In the genomic region with DNA sequence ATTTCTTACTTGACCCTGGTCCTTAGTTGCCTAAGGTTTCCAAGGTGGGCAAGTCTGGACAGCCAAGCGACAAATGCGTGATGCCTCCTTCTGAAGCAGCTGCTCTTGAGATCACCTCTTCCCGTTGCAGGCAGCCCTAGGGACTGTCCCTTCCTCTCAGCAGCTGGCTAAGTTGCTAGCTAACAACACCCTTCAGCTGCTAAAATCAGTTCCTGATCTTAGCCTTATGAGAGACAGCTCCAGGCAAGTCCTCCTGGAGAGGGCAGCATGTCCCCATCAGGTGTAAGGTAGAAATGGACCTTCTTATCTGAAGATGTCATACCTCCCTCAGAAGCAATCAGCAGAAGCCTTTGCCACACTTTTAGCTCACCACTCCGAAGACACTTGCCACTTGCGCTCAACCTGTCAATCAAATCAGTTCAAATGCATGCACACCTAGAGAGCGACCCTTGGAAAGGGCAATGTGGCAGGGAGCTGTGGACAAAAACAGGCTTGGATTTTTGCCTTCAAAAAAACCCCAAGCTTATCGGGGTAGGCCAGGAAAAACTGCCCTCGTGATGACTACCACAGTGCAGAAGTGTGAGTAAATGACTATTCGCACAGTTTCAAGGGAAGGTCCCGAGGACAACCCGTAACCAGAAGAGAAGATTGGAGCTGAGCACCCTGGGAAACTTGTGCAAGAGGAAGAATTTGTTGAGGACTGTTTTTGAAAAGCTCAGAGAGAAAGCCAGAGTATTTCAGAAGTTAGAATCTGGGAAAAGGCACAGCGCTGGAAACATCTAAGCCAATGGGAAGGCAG, we compare ENCODE assay signal across 10 mouse cellular contexts. TPM values are rescaled to one million over a fixed set of nuclear protein-coding genes. Genes with fewer than 3 reads are reported as not detected.
DNase-seq lines count a peak whose midpoint lies in the region; ATAC-seq and TF ChIP-seq lines count a peak whose summit lies in the region.
"Had no signal": no experiment of that assay in that cellular context is flagged by ENCODE, and none has a peak within 500 bp of the region (broad histone marks: within the 10 kb centered on the region; RNA-seq: fewer than 3 reads in every experiment).

No protein-coding gene starts in this region.

- no peaks in the 10 kb centered on the region for H3K27me3 ChIP-seq in forebrain, embryonic 11.5 days (ENCODE audit: control insufficient read depth, insufficient read depth, low read length)
- no peaks in the 10 kb centered on the region for H3K27me3 ChIP-seq in forebrain, embryonic 15.5 days
- no peaks in the 10 kb centered on the region for H3K27me3 ChIP-seq in liver, embryonic 14.5 days (ENCODE audit: control insufficient read depth, insufficient read depth, low read length)
- no peaks in the 10 kb centered on the region for H3K27me3 ChIP-seq in Patski
- H3K27me3 ChIP-seq: embryonic facial prominence, embryonic 15.5 days had no signal

- 0 out of 2 replicates have a peak, but pooled peaks have one; percentile 12 for TF ChIP-seq CTCF in liver, embryonic 14.5 days (IDR thresholded peaks at IDR 0.05; ENCODE audit: low read depth)
- TF ChIP-seq CTCF in Patski (IDR thresholded peaks at IDR 0.05) = peak; percentile 66

- no peaks in the 10 kb centered on the region for H3K9me3 ChIP-seq in forebrain, embryonic 11.5 days (ENCODE audit: control insufficient read depth, low read length)
- no peaks in the 10 kb centered on the region for H3K9me3 ChIP-seq in forebrain, embryonic 15.5 days
- no peaks in the 10 kb centered on the region for H3K9me3 ChIP-seq in liver, embryonic 14.5 days (ENCODE audit: control insufficient read depth, low read length)
- H3K9me3 ChIP-seq: embryonic facial prominence, embryonic 15.5 days had no signal

- H3K9ac ChIP-seq in forebrain, embryonic 11.5 days (ENCODE audit: low read length) = no peak overlapping the region
- H3K9ac ChIP-seq in forebrain, embryonic 15.5 days (replicated peaks) = no peak overlapping the region
- H3K9ac ChIP-seq in liver, embryonic 14.5 days (replicated peaks) = no peak overlapping the region
- H3K9ac ChIP-seq: embryonic facial prominence, embryonic 15.5 days had no signal

- no peak for ATAC-seq in forebrain, embryonic 11.5 days (replicated peaks; ENCODE audit: low FRiP score)
- no peak for ATAC-seq in forebrain, embryonic 15.5 days (replicated peaks)
- no peak for ATAC-seq in liver, embryonic 14.5 days (ENCODE audit: insufficient read depth)
- ATAC-seq in Patski = peak; percentile 34
- ATAC-seq in megakaryocyte-erythroid progenitor cell, adult 5-6 weeks (replicated peaks; ENCODE audit: low FRiP score, low TSS enrichment, poor library complexity, severe bottlenecking) = no peak
- ATAC-seq: midbrain, embryonic 16.5 days had no signal

- intact Hi-C loops in heart, postnatal 10 days (cut with DNase I) = no loop called here

- TF ChIP-seq EP300 in liver, embryonic 14.5 days (IDR thresholded peaks at IDR 0.05; ENCODE audit: low read depth) = no peak

- no peak overlapping the region for H3K4me3 ChIP-seq in forebrain, embryonic 11.5 days (ENCODE audit: low read depth, low read length)
- H3K4me3 ChIP-seq in forebrain, embryonic 15.5 days = no peak overlapping the region
- H3K4me3 ChIP-seq in liver, embryonic 14.5 days (ENCODE audit: insufficient read depth in 1 of 2, low read depth in 2 of 2, low read length in 2 of 2) = no peak overlapping the region
- H3K4me3 ChIP-seq: embryonic facial prominence, embryonic 15.5 days had no signal

- no peaks in the 10 kb centered on the region for H3K36me3 ChIP-seq in forebrain, embryonic 11.5 days (ENCODE audit: control insufficient read depth, insufficient read depth, low read length)
- no peaks in the 10 kb centered on the region for H3K36me3 ChIP-seq in forebrain, embryonic 15.5 days
- H3K36me3 ChIP-seq in liver, embryonic 14.5 days (replicated peaks; ENCODE audit: control insufficient read depth, insufficient read depth, low read depth) = no peaks in the 10 kb centered on the region
- H3K36me3 ChIP-seq: embryonic facial prominence, embryonic 15.5 days had no signal

- POLR2A ChIA-PET in Patski (lab: Charles Lee) = no interaction called here

- WGBS in forebrain, embryonic 11.5 days = 88% methylated on average over 12 of the region's 12 CpGs
- 88% methylated on average over 12 of the region's 12 CpGs for WGBS in forebrain, embryonic 15.5 days
- WGBS in liver, embryonic 14.5 days (ENCODE audit: insufficient replicate concordance) = 53% methylated on average over 12 of the region's 12 CpGs

- peaks cover 5% of the 10 kb centered on the region; the same call in 1 of the 2 replicates for H3K4me1 ChIP-seq in forebrain, embryonic 11.5 days (replicated peaks; ENCODE audit: control insufficient read depth, insufficient read depth, low read length)
- H3K4me1 ChIP-seq in forebrain, embryonic 15.5 days = peaks cover 6% of the 10 kb centered on the region
- peaks cover 2 to 24% of the 10 kb centered on the region in 2 experiments; a peak in 2 of 4 replicates for H3K4me1 ChIP-seq in liver, embryonic 14.5 days (replicated peaks; ENCODE audit: control insufficient read depth in 2 of 2, insufficient read depth in 2 of 2, low read length in 1 of 2)

- in situ Hi-C loops in Patski (cut with MboI; ENCODE audit: low pct_unique_long_range_greater_than_20kb) = no loop called here

- H3K27ac ChIP-seq in forebrain, embryonic 11.5 days (ENCODE audit: low read depth, low read length) = no peak overlapping the region
- no peak overlapping the region for H3K27ac ChIP-seq in forebrain, embryonic 15.5 days (replicated peaks)
- H3K27ac ChIP-seq in liver, embryonic 14.5 days = no peak overlapping the region

- DNase-seq in forebrain, embryonic 11.5 days (ENCODE audit: low spot score) = peak; percentile 42
- no peak for DNase-seq in liver, embryonic 14.5 days (ENCODE audit: low read depth in 3 of 3, low spot score in 3 of 3)
- no peak for DNase-seq in liver
- no peak for DNase-seq in Patski (ENCODE audit: low read depth, low spot score)
- peak; percentile 42 to 50 for DNase-seq in heart, postnatal 10 days
- DNase-seq in right cerebral cortex, postnatal 4 days = no peak

- CTCF ChIA-PET in Patski (lab: Charles Lee) = interaction anchor here (0.8 to 2.0 kb wide), 11 partner anchors 8 to 284 kb away, joined by 3 to 13 read pairs (median 3); no protein-coding TSS in a partner anchor

- H3K4me2 ChIP-seq in forebrain, embryonic 11.5 days (ENCODE audit: low read depth, low read length, severe bottlenecking) = no peak overlapping the region
- no peak overlapping the region for H3K4me2 ChIP-seq in forebrain, embryonic 15.5 days (replicated peaks)
- H3K4me2 ChIP-seq in liver, embryonic 14.5 days (ENCODE audit: low read depth) = no peak overlapping the region
- H3K4me2 ChIP-seq: embryonic facial prominence, embryonic 15.5 days had no signal

RNA-seq across cellular contexts. Expression of a gene that starts 36.9 kb away (rescaled TPM):
- polyA plus RNA-seq in forebrain, embryonic 11.5 days (2014; fragmentation: Nextera tagmentation; extraction: Ambion mirVana) = 50.5 and 63.0 TPM in 2 replicates
- polyA plus RNA-seq in forebrain, embryonic 15.5 days (2015; fragmentation: Nextera tagmentation; extraction: Ambion mirVana) = 56.0 and 59.9 TPM in 2 replicates
- 23.9 and 34.3 TPM in 2 replicates for polyA plus RNA-seq in liver, embryonic 14.5 days (2012; rRNA removed)
- 47.2 and 52.9 TPM in 2 replicates for polyA plus RNA-seq in liver, embryonic 14.5 days (2014; fragmentation: Nextera tagmentation; extraction: Ambion mirVana)
- polyA plus RNA-seq in Patski (2021) = 32.2 TPM
- total RNA-seq in heart, postnatal 10 days (2021) = 100 to 1,000 TPM; 124 to 128 TPM
- total RNA-seq in megakaryocyte-erythroid progenitor cell, adult 5-6 weeks (2014; fragmentation: Nextera tagmentation) = 48.1 and 63.1 TPM in 2 replicates
- total RNA-seq in megakaryocyte-erythroid progenitor cell, adult 5-6 weeks (2017) = 9.9 and 30.6 TPM in 2 replicates

Comparison
In these comparisons a context has a peak if more than half of its experiments do, and no peak if none do; other contexts are left out.
1. DNase-seq: peak in forebrain, embryonic 11.5 days (single experiment) and heart, postnatal 10 days (2 of 2); none in liver, embryonic 14.5 days (0 of 3), liver (single experiment), Patski (single experiment) and right cerebral cortex, postnatal 4 days (single experiment).